In the genomic region with DNA sequence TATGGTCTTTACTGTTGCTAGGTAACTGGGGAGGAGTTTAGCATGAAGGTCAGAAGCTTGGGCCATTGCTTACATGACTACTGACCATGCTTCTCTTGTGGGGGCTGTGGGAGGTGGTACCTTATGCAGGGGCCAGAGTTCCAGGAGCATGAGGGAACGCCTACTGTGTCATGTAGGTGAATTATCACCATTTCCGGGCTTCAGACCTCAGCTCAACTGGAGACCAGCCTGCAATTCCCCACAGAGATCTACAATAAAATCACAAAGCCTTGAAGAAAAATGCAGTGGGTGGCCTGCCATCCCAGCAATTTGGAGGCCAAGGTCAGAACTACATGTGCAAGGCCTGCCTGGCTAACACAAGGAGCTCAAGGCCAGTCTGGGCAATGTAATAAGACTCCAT, we compare ENCODE assay signal across 7 mouse cellular contexts. TPM values are rescaled to one million over a fixed set of nuclear protein-coding genes. Genes with fewer than 3 reads are reported as not detected.
A peak's percentile ranks its signal among the peaks of the same experiment; 100 is the strongest.
DNase-seq lines count a peak whose midpoint lies in the region; ATAC-seq and TF ChIP-seq lines count a peak whose summit lies in the region.
"Not testable (repeated sequence)": the region's sequence is repeated elsewhere in the genome, so short reads cannot be mapped to it uniquely, and the experiment has no call there.

No protein-coding gene starts in this region.

- not testable (repeated sequence) for H3K9ac ChIP-seq in kidney, postnatal 0 days (ENCODE audit: low read depth, low read length)

- TF ChIP-seq CTCF in kidney, postnatal 0 days (IDR thresholded peaks at IDR 0.05; ENCODE audit: low read depth) = not testable (repeated sequence)

- not testable (repeated sequence) for H3K36me3 ChIP-seq in kidney, postnatal 0 days (ENCODE audit: insufficient read depth, low read length)

- peak; percentile 77 to 85 for DNase-seq in adrenal gland, adult (ENCODE audit: inconsistent age in 2 of 2, low spot score in 1 of 2)
- DNase-seq in adrenal gland, adult 8-10 months = peak; percentile 74
- DNase-seq in adrenal gland, postnatal 14 days = peak; percentile 39
- DNase-seq in adrenal gland, postnatal 36 days = peak; percentile 53 to 56
- peak; percentile 47 for DNase-seq in kidney, postnatal 0 days (ENCODE audit: low spot score)
- DNase-seq in mesoderm, embryonic 11.5 days (ENCODE audit: low read depth, low spot score) = peak; percentile 6
- DNase-seq in testis, postnatal 10 days (ENCODE audit: low spot score) = peak; percentile 41

- H3K4me3 ChIP-seq in kidney, postnatal 0 days (replicated peaks; ENCODE audit: low read depth, low read length) = not testable (repeated sequence)

- WGBS in kidney, postnatal 0 days = 26% methylated on average over 2 of the region's 2 CpGs

- H3K4me2 ChIP-seq in kidney, postnatal 0 days (ENCODE audit: low read length) = not testable (repeated sequence)

- not testable (repeated sequence) for ATAC-seq in kidney, postnatal 0 days (replicated peaks; ENCODE audit: low FRiP score, low read depth)

- not testable (repeated sequence) for H3K27ac ChIP-seq in kidney, postnatal 0 days

- not testable (repeated sequence) for H3K27me3 ChIP-seq in kidney, postnatal 0 days (ENCODE audit: insufficient read depth, low read length)

- not testable (repeated sequence) for H3K9me3 ChIP-seq in kidney, postnatal 0 days (replicated peaks; ENCODE audit: low read length)

- H3K4me1 ChIP-seq in kidney, postnatal 0 days (replicated peaks; ENCODE audit: insufficient read depth, low read length) = not testable (repeated sequence)

RNA-seq across cellular contexts. Expression of gene Pgrmc1, which starts 42.8 kb away (rescaled TPM):
- 100 to 1,000 TPM; 402 to 571 (median 482) TPM for total RNA-seq in adrenal gland, adult 8-10 months (2022)
- total RNA-seq in adrenal gland, postnatal 14 days (2021) = 258 and 317 TPM in 2 replicates
- total RNA-seq in adrenal gland, postnatal 36 days (2021) = 100 to 1,000 TPM; 444 to 539 TPM
- polyA plus RNA-seq in kidney, postnatal 0 days (2015; fragmentation: Nextera tagmentation; extraction: Ambion mirVana) = 316 and 327 TPM in 2 replicates

Comparison
In these comparisons a context has a peak if more than half of its experiments do, and no peak if none do; other contexts are left out.
1. DNase-seq: peak in every context shown above with its lines; median percentile 81 in adrenal gland, adult; 74 in adrenal gland, adult 8-10 months; 54 in adrenal gland, postnatal 36 days; 47 in kidney, postnatal 0 days; 41 in testis, postnatal 10 days; 39 in adrenal gland, postnatal 14 days; 6 in mesoderm, embryonic 11.5 days.